Mouse (Mus musculus) lung, postnatal 0 days (tissue): ENCODE data around the gene Mapkapk5.

Source experiments
- CTCF ChIP-seq: IDR thresholded peaks from 2 replicates; pipeline ENCODE4 v1.5.1; 2016; ENCODE audit warnings: antibody characterized with exemption, mild to moderate bottlenecking
- EP300 ChIP-seq: IDR thresholded peaks from 2 replicates; pipeline ENCODE4 v1.6.1; 2016; ENCODE audit warnings: antibody characterized with exemption, mild to moderate bottlenecking, control low read depth

DNA sequence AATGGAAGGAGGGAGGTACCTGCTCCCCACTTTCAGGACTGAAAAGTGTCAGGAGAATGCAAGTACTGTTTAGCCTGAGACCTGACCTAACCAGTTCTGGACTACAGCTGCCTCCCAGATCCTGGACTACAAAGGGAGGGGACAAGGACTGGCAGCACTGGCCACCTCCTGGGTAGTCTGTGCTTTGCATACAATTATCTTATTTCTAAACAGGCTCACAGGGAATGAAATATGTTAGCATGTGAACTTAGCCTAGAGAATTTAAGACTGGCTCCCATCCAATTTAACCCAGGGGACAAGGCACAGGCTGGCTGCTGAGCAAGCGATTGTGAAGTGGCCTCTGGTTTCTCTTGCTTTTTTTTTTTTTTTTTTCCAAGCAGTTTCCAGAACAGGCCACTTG lies 25.1 kb upstream of the Mapkapk5 start:
- peak; percentile 28 for TF ChIP-seq CTCF
- no peak for TF ChIP-seq EP300
